Mouse (Mus musculus): ENCODE measurements at regions not wholly inside any gene's neighbourhood (a gene's known extent, or its start where the extent isn't known, plus 50 kb on each side); places are given as distances from the start of the nearest gene placed in this dataset.

DNA sequence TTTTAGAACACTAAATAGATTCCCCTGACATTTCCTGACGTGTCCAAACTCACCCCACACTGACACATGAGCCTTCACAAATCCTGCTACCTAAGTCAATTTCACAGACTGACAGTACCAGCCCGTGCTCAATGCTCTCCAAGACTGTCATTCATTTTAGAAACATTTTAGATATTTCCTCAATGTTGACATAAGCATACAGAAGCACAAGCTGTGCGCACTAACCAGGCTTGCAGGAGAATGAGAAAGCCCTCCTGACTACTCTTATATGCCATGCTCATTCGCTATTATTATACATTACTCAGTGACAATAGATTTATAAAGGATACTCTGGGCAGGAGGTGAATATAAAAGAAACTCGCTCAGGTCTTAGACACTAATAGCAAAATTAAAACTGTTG is 129.5 kb downstream of the Serpinb8 start:
- TF ChIP-seq POLR2A (IDR thresholded peaks at IDR 0.05; ENCODE audit: low read depth, low read length) (no peak), CTCF (IDR thresholded peaks at IDR 0.05; ENCODE audit: borderline replicate concordance, insufficient read depth, low read length) (no peak)
